Mouse (Mus musculus): Measurements from ENCODE around the gene Olfr1350. TPM values are rescaled to one million over a fixed set of nuclear protein-coding genes. Genes with fewer than 3 reads are reported as not detected.
"Not testable (repeated sequence)": the region's sequence is repeated elsewhere in the genome, so short reads cannot be mapped to it uniquely, and the experiment has no call there.

The Olfr1350 gene
- total and polyA plus RNA-seq, 3 experiments: not detected

GRCm38 (mm10) chr7:6525001-6525400 is 39.6 kb upstream of the Olfr1350 start:
- in situ Hi-C loops (cut with MboI; ENCODE audit: low pct_ligation_motif_present, low pct_unique_long_range_greater_than_20kb, low sequenced_read_pairs): no loop called here
- TF ChIP-seq CTCF (conservative IDR thresholded peaks at IDR 0.05 in 1 of 2, IDR thresholded peaks at IDR 0.05 in 1 of 2; ENCODE audit: low read depth in 2 of 2, low read length in 2 of 2): peak in 1 of 2 experiments; percentile 27; a peak in 1 of 4 replicates
- no peak for TF ChIP-seq RCOR1 (conservative IDR thresholded peaks at IDR 0.05; ENCODE audit: low read depth, low read length)
- peak; percentile 1 for DNase-seq (ENCODE audit: extremely low read depth)

GRCm38 (mm10) chr7:6526141-6526540 is 38.5 kb upstream of the Olfr1350 start:
- dilution Hi-C loops (cut with MboI; ENCODE audit: extremely low pct_ligation_motif_present, extremely low pct_unique_long_range_greater_than_20kb, low sequenced_read_pairs) (no loop called here), in situ Hi-C loops (cut with MboI; ENCODE audit: low pct_ligation_motif_present, low pct_unique_long_range_greater_than_20kb, low sequenced_read_pairs) (no loop called here)
- no peaks in the 10 kb centered on the region for H3K27me3 ChIP-seq (replicated peaks)
- H3K4me3 ChIP-seq (replicated peaks in 1 of 3; ENCODE audit: low read depth in 2 of 3, low read length in 2 of 3, poor library complexity in 1 of 3): no peak overlapping the region
- H3K27ac ChIP-seq (ENCODE audit: insufficient read depth, low read depth): no peak overlapping the region
- H3K4me1 ChIP-seq (ENCODE audit: control insufficient read depth in 1 of 2, insufficient read depth in 2 of 2): no peaks in the 10 kb centered on the region
- no peaks in the 10 kb centered on the region for H3K36me3 ChIP-seq (replicated peaks in 1 of 2; ENCODE audit: control insufficient read depth in 1 of 2, insufficient read depth in 1 of 2, low read length in 1 of 2)
- TF ChIP-seq SMC3 (IDR thresholded peaks at IDR 0.05; ENCODE audit: low read depth, low read length) (peak; percentile 10; the same call in 1 of the 2 replicates), CHD1 (IDR thresholded peaks at IDR 0.05; ENCODE audit: low read depth, low read length) (no peak), CTCF (conservative IDR thresholded peaks at IDR 0.05 in 1 of 2, IDR thresholded peaks at IDR 0.05 in 1 of 2; ENCODE audit: low read depth in 2 of 2, low read length in 2 of 2) (peak; percentile 22 to 42; a peak in 3 of 4 replicates)
- peaks cover 61% of the 10 kb centered on the region for H3K9me3 ChIP-seq (replicated peaks; ENCODE audit: low read length)
- no peak overlapping the region for H3K4me2 ChIP-seq (ENCODE audit: insufficient read depth, low read depth, poor library complexity, severe bottlenecking)
- H3K79me2 ChIP-seq (replicated peaks; ENCODE audit: control insufficient read depth, extremely low read depth, insufficient read depth, poor library complexity, severe bottlenecking): no peaks in the 10 kb centered on the region
- DNase-seq (ENCODE audit: extremely low read depth): no peak
- H3K9ac ChIP-seq (ENCODE audit: insufficient read depth, low read depth): no peak overlapping the region

More at GRCm38 (mm10) chr7:6525001-6525400, 39.6 kb upstream of the Olfr1350 start:
- no peak overlapping the region for H3K9ac ChIP-seq (ENCODE audit: insufficient read depth, low read depth)
- H3K79me2 ChIP-seq (replicated peaks; ENCODE audit: control insufficient read depth, extremely low read depth, insufficient read depth, poor library complexity, severe bottlenecking): no peaks in the 10 kb centered on the region
- H3K4me2 ChIP-seq (ENCODE audit: insufficient read depth, low read depth, poor library complexity, severe bottlenecking): no peak overlapping the region
- H3K36me3 ChIP-seq (replicated peaks in 1 of 2; ENCODE audit: control insufficient read depth in 1 of 2, insufficient read depth in 1 of 2, low read length in 1 of 2): no peaks in the 10 kb centered on the region
- H3K4me1 ChIP-seq (ENCODE audit: control insufficient read depth in 1 of 2, insufficient read depth in 2 of 2): no peaks in the 10 kb centered on the region
- dilution Hi-C loops (cut with MboI; ENCODE audit: extremely low pct_ligation_motif_present, extremely low pct_unique_long_range_greater_than_20kb, low sequenced_read_pairs): no loop called here
- peaks cover 64% of the 10 kb centered on the region for H3K9me3 ChIP-seq (replicated peaks; ENCODE audit: low read length)
- H3K4me3 ChIP-seq (replicated peaks in 1 of 3; ENCODE audit: low read depth in 2 of 3, low read length in 2 of 3, poor library complexity in 1 of 3): no peak overlapping the region
- H3K27me3 ChIP-seq (replicated peaks): no peaks in the 10 kb centered on the region
- no peak overlapping the region for H3K27ac ChIP-seq (ENCODE audit: insufficient read depth, low read depth)

GRCm38 (mm10) chr7:6586096-6586759 is 21.6 kb downstream of the Olfr1350 start:
- no peaks in the 10 kb centered on the region for H3K4me1 ChIP-seq (ENCODE audit: control insufficient read depth in 1 of 2, insufficient read depth in 2 of 2)
- no peaks in the 10 kb centered on the region for H3K79me2 ChIP-seq (replicated peaks; ENCODE audit: control insufficient read depth, extremely low read depth, insufficient read depth, poor library complexity, severe bottlenecking)
- H3K36me3 ChIP-seq (replicated peaks in 1 of 2; ENCODE audit: control insufficient read depth in 1 of 2, insufficient read depth in 1 of 2, low read length in 1 of 2): no peaks in the 10 kb centered on the region
- no peaks in the 10 kb centered on the region for H3K27me3 ChIP-seq (replicated peaks)
- H3K4me3 ChIP-seq (replicated peaks in 1 of 3; ENCODE audit: low read depth in 2 of 3, low read length in 2 of 3, poor library complexity in 1 of 3): no peak overlapping the region
- no peak for TF ChIP-seq RCOR1 (conservative IDR thresholded peaks at IDR 0.05; ENCODE audit: low read depth, low read length)
- TF ChIP-seq RAD21 (IDR thresholded peaks at IDR 0.05; ENCODE audit: low read depth, low read length): peak; percentile 43
- no peak for TF ChIP-seq ZC3H11A (IDR thresholded peaks at IDR 0.05; ENCODE audit: low read depth, low read length)
- peak in 1 of 2 experiments; percentile 43; a peak in 2 of 4 replicates for TF ChIP-seq CTCF (conservative IDR thresholded peaks at IDR 0.05 in 1 of 2, IDR thresholded peaks at IDR 0.05 in 1 of 2; ENCODE audit: low read depth in 2 of 2, low read length in 2 of 2)
- H3K9ac ChIP-seq (ENCODE audit: insufficient read depth, low read depth): no peak overlapping the region
- no peak overlapping the region for H3K4me2 ChIP-seq (ENCODE audit: insufficient read depth, low read depth, poor library complexity, severe bottlenecking)
- dilution Hi-C loops (cut with MboI; ENCODE audit: extremely low pct_ligation_motif_present, extremely low pct_unique_long_range_greater_than_20kb, low sequenced_read_pairs) (no loop called here), in situ Hi-C loops (cut with MboI; ENCODE audit: low pct_ligation_motif_present, low pct_unique_long_range_greater_than_20kb, low sequenced_read_pairs) (no loop called here)
- no peak overlapping the region for H3K27ac ChIP-seq (ENCODE audit: insufficient read depth, low read depth)
- no peak for DNase-seq (ENCODE audit: extremely low read depth)
- peaks cover 38% of the 10 kb centered on the region for H3K9me3 ChIP-seq (replicated peaks; ENCODE audit: low read length)

GRCm38 (mm10) chr7:6588766-6589165 is 24.1 kb downstream of the Olfr1350 start:
- H3K27me3 ChIP-seq (replicated peaks); H3K79me2 ChIP-seq (replicated peaks; ENCODE audit: control insufficient read depth, extremely low read depth, insufficient read depth, poor library complexity, severe bottlenecking); in situ Hi-C loops (cut with MboI; ENCODE audit: low pct_ligation_motif_present, low pct_unique_long_range_greater_than_20kb, low sequenced_read_pairs); H3K4me3 ChIP-seq (replicated peaks in 1 of 3; ENCODE audit: low read depth in 2 of 3, low read length in 2 of 3, poor library complexity in 1 of 3); dilution Hi-C loops (cut with MboI; ENCODE audit: extremely low pct_ligation_motif_present, extremely low pct_unique_long_range_greater_than_20kb, low sequenced_read_pairs); H3K9ac ChIP-seq (ENCODE audit: insufficient read depth, low read depth); DNase-seq (ENCODE audit: extremely low read depth); H3K36me3 ChIP-seq (replicated peaks in 1 of 2; ENCODE audit: control insufficient read depth in 1 of 2, insufficient read depth in 1 of 2, low read length in 1 of 2); H3K27ac ChIP-seq (ENCODE audit: insufficient read depth, low read depth); H3K4me2 ChIP-seq (ENCODE audit: insufficient read depth, low read depth, poor library complexity, severe bottlenecking); H3K4me1 ChIP-seq (ENCODE audit: control insufficient read depth in 1 of 2, insufficient read depth in 2 of 2): not testable (repeated sequence)
- H3K9me3 ChIP-seq (replicated peaks; ENCODE audit: low read length): peaks cover 34% of the 10 kb centered on the region

Data from CH12.LX (cell line).